Mouse (Mus musculus): ENCODE measurements around the gene Cntnap1.

- TF ChIP-seq CTCF (IDR thresholded peaks at IDR 0.05; ENCODE audit: low read depth) (no peak), EP300 (IDR thresholded peaks at IDR 0.05; ENCODE audit: low read depth) (no peak)
Observed at GRCm38 (mm10) chr11:101149178-101150105, 20.9 kb upstream of the Cntnap1 start.

Measured in liver, postnatal 0 days (tissue).